Mouse (Mus musculus): ENCODE results near the gene Lcn10.
"Not testable (repeated sequence)": the region's sequence is repeated elsewhere in the genome, so short reads cannot be mapped to it uniquely, and the experiment has no call there.

DNA sequence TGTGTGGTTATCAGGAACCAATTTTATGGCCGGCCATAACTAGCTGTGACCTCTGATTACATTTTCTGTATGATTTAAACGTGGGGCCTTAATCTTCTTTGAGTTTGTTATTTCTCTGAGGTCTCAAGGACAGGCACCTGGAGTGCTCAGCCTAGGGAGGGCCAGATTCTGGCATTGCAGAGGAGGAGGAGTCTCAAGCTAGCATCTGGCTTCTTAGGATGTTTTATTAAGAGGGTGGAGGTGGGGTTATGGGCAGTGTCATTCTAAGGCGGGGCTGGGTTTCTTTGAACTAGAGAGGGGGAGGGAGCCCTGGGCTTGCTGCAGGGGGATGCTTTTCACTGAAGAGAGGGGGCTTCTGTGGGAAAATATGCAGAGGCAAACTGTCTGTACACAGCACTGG lies 29.1 kb downstream of the Lcn10 start:
- TF ChIP-seq CTCF, POLR2A (IDR thresholded peaks at IDR 0.05; ENCODE audit: insufficient read depth, low read depth, low read length): not testable (repeated sequence)

Measured in olfactory bulb, adult 2 months (tissue).